Mouse (Mus musculus) midbrain, embryonic 14.5 days (tissue): ENCODE results near the gene Otud3. TPM values are rescaled to one million over a fixed set of nuclear protein-coding genes. Genes with fewer than 3 reads are reported as not detected.
"Not testable (repeated sequence)": the region's sequence is repeated elsewhere in the genome, so short reads cannot be mapped to it uniquely, and the experiment has no call there.

Experiments
- ATAC-seq: fragments of 200-750 bp; cut with Nextera tagmentation; 2 replicates; pipeline ENCODE4 v1.8.0; 2017; ENCODE audit warnings: moderate number of reproducible peaks, moderate library complexity; ENCODE audit not compliant: low FRiP score, low TSS enrichment
- DNase-seq: peaks from one replicate; pipeline ENCODE4 v3.0.0-alpha.2; 2015
- H3K27ac ChIP-seq: fragments of 300-500 bp; sonication (generic); replicated peaks from 2 replicates; pipeline ENCODE4 v1.5.1; 2014; ENCODE audit warnings: mild to moderate bottlenecking, low read depth, low read length, moderate library complexity
- H3K27me3 ChIP-seq: fragments of 300-500 bp; sonication (generic); 2 replicates; pipeline ENCODE4 v1.6.1; 2014; ENCODE audit warnings: low read length, control low read depth, mixed read lengths; ENCODE audit not compliant: control insufficient read depth, insufficient read depth
- H3K36me3 ChIP-seq: fragments of 300-500 bp; sonication (generic); 2 replicates; pipeline ENCODE4 v1.6.1; 2014; ENCODE audit warnings: low read length, control low read depth; ENCODE audit not compliant: control insufficient read depth, insufficient read depth
- H3K4me1 ChIP-seq: fragments of 300-500 bp; sonication (generic); 2 replicates; pipeline ENCODE4 v1.6.1; 2014; ENCODE audit warnings: mild to moderate bottlenecking, antibody characterized with exemption, low read length, control low read depth; ENCODE audit not compliant: control insufficient read depth, insufficient read depth
- H3K4me2 ChIP-seq: fragments of 300-500 bp; sonication (generic); 2 replicates; pipeline ENCODE4 v1.6.1; 2014; ENCODE audit warnings: mild to moderate bottlenecking, low read length, moderate library complexity
- H3K4me3 ChIP-seq: fragments of 300-500 bp; sonication (generic); replicated peaks from 2 replicates; pipeline ENCODE4 v1.5.1; 2014; ENCODE audit warnings: low read depth, low read length
- H3K9ac ChIP-seq: fragments of 300-500 bp; sonication (generic); replicated peaks from 2 replicates; pipeline ENCODE4 v1.6.1; 2014; ENCODE audit warnings: mild to moderate bottlenecking, low read length, moderate library complexity
- H3K9me3 ChIP-seq: fragments of 300-500 bp; sonication (generic); 2 replicates; pipeline ENCODE4 v1.6.1; 2016; ENCODE audit warnings: low read length, control low read depth, mixed read lengths; ENCODE audit not compliant: control insufficient read depth
- WGBS: fragments of 180-500 bp; shearing (Covaris S2); extraction: QIAGEN DNeasy Blood & Tissue Kit; methylation state at CpG from one replicate; pipeline ENCODE4 v1.1.7; 2014; 5-methylcytosine and 5-hydroxymethylcytosine counted together
- polyA plus RNA-seq: library from polyadenylated mRNA; unstranded; fragments of >200 nt; fragmentation: Nextera tagmentation; extraction: Ambion mirVana; gene quantifications from 2 replicates; pipeline ENCODE4 v1.2.1, GENCODE M21; 2014

Otud3 gene
- polyA plus RNA-seq, 1 experiment from 2014 or later: 1.7 TPM

GRCm38 (mm10) chr4:138880811-138881584 is 32.7 kb downstream of the Otud3 start:
- no peaks in the 10 kb centered on the region for H3K4me1 ChIP-seq
- H3K27ac ChIP-seq: no peak overlapping the region
- no peak overlapping the region for H3K4me3 ChIP-seq
- no peak overlapping the region for H3K9ac ChIP-seq
- 81% methylated on average over 7 of the region's 7 CpGs for WGBS
- H3K9me3 ChIP-seq: no peaks in the 10 kb centered on the region
- H3K27me3 ChIP-seq: no peaks in the 10 kb centered on the region
- no peaks in the 10 kb centered on the region for H3K36me3 ChIP-seq
- no peak overlapping the region for H3K4me2 ChIP-seq
- DNase-seq (no peak), ATAC-seq (no peak)

GRCm38 (mm10) chr4:138879808-138880207 is 33.9 kb downstream of the Otud3 start:
- H3K9ac ChIP-seq: no peak overlapping the region
- no peaks in the 10 kb centered on the region for H3K4me1 ChIP-seq
- no peak for ATAC-seq
- H3K36me3 ChIP-seq: no peaks in the 10 kb centered on the region
- H3K4me2 ChIP-seq: no peak overlapping the region
- no peak for DNase-seq
- no peak overlapping the region for H3K4me3 ChIP-seq
- no peaks in the 10 kb centered on the region for H3K27me3 ChIP-seq
- 89% methylated on average over 11 of the region's 11 CpGs for WGBS
- H3K9me3 ChIP-seq: no peaks in the 10 kb centered on the region
- no peak overlapping the region for H3K27ac ChIP-seq

GRCm38 (mm10) chr4:138878783-138879182 is 35.0 kb downstream of the Otud3 start:
- Histone ChIP-seq H3K9me3 (no peaks in the 10 kb centered on the region), H3K4me2 (no peak overlapping the region), H3K9ac (no peak overlapping the region), H3K27me3 (no peaks in the 10 kb centered on the region), H3K4me3 (no peak overlapping the region), H3K4me1 (no peaks in the 10 kb centered on the region), H3K36me3 (no peaks in the 10 kb centered on the region), H3K27ac (no peak overlapping the region)
- DNase-seq (no peak), ATAC-seq (no peak)
- 73% methylated on average over 8 of the region's 8 CpGs for WGBS

GRCm38 (mm10) chr4:138877731-138878130 is 36.0 kb downstream of the Otud3 start, which contains the start of gene Pla2g2e:
Gene Pla2g2e (plus strand): TSS chr4:138877942.
- WGBS: 84% methylated on average over 4 of the region's 4 CpGs
- H3K36me3 ChIP-seq: no peaks in the 10 kb centered on the region
- no peak within 1 kb of the TSS for H3K27ac ChIP-seq
- H3K4me1 ChIP-seq: no peaks in the 10 kb centered on the region
- H3K9ac ChIP-seq: no peak within 1 kb of the TSS
- H3K4me2 ChIP-seq: no peak within 1 kb of the TSS
- no peaks in the 10 kb centered on the region for H3K27me3 ChIP-seq
- no peak for ATAC-seq
- no peaks in the 10 kb centered on the region for H3K9me3 ChIP-seq
- no peak within 1 kb of the TSS for H3K4me3 ChIP-seq
- DNase-seq: no peak

- Histone ChIP-seq H3K4me2 (no peak overlapping the region), H3K36me3 (no peaks in the 10 kb centered on the region), H3K4me1 (no peaks in the 10 kb centered on the region), H3K27me3 (no peaks in the 10 kb centered on the region), H3K27ac (no peak overlapping the region), H3K4me3 (no peak overlapping the region), H3K9me3 (no peaks in the 10 kb centered on the region; the same call in 1 of the 2 replicates), H3K9ac (no peak overlapping the region)
- no peak for DNase-seq
- no peak for ATAC-seq
- 94% methylated on average over 2 of the region's 2 CpGs for WGBS
These were observed 37.8 kb downstream of the Otud3 start for GRCm38 (mm10) chr4:138875986-138876385.

GRCm38 (mm10) chr4:138875275-138875674 is 38.5 kb downstream of the Otud3 start:
- not testable (repeated sequence) for H3K9ac ChIP-seq, H3K4me3 ChIP-seq, H3K4me2 ChIP-seq, H3K36me3 ChIP-seq, H3K27me3 ChIP-seq, H3K4me1 ChIP-seq, H3K27ac ChIP-seq, ATAC-seq, H3K9me3 ChIP-seq
- WGBS: 64% methylated on average over 2 of the region's 2 CpGs
- DNase-seq: peak; percentile 64

GRCm38 (mm10) chr4:138873864-138874263 is 39.9 kb downstream of the Otud3 start, which contains the start of gene Gm13030:
Gene Gm13030 (minus strand): TSS chr4:138873964.
- no peak within 1 kb of the TSS for H3K4me3 ChIP-seq
- DNase-seq: no peak
- no peaks in the 10 kb centered on the region for H3K27me3 ChIP-seq
- H3K9me3 ChIP-seq: no peaks in the 10 kb centered on the region; the same call in 1 of the 2 replicates
- no peak within 1 kb of the TSS for H3K9ac ChIP-seq
- no peak within 1 kb of the TSS for H3K4me2 ChIP-seq
- H3K4me1 ChIP-seq: no peaks in the 10 kb centered on the region
- no peak within 1 kb of the TSS for H3K27ac ChIP-seq
- no peaks in the 10 kb centered on the region for H3K36me3 ChIP-seq
- no peak for ATAC-seq
- 89% methylated on average over 6 of the region's 6 CpGs for WGBS

- H3K27me3 ChIP-seq: no peaks in the 10 kb centered on the region
- no peak for DNase-seq
- no peak overlapping the region for H3K4me2 ChIP-seq
- H3K36me3 ChIP-seq: no peaks in the 10 kb centered on the region
- 48% methylated on average over 8 of the region's 8 CpGs for WGBS
- no peak for ATAC-seq
- no peaks in the 10 kb centered on the region; the same call in 1 of the 2 replicates for H3K9me3 ChIP-seq
- no peak overlapping the region for H3K9ac ChIP-seq
- H3K4me1 ChIP-seq: no peaks in the 10 kb centered on the region
- H3K4me3 ChIP-seq: no peak overlapping the region
- H3K27ac ChIP-seq: no peak overlapping the region
These were observed 45.1 kb downstream of the Otud3 start for GRCm38 (mm10) chr4:138868666-138869065.

GRCm38 (mm10) chr4:138866413-138866812 is 47.3 kb downstream of the Otud3 start:
- Histone ChIP-seq H3K36me3 (no peaks in the 10 kb centered on the region), H3K4me1 (no peaks in the 10 kb centered on the region), H3K4me2 (no peak overlapping the region), H3K4me3 (no peak overlapping the region), H3K9me3 (no peaks in the 10 kb centered on the region; the same call in 1 of the 2 replicates), H3K27ac (no peak overlapping the region), H3K27me3 (no peaks in the 10 kb centered on the region), H3K9ac (no peak overlapping the region)
- DNase-seq (peak; percentile 86), ATAC-seq (no peak)
- 15% methylated on average over 7 of the region's 7 CpGs for WGBS
